Mouse (Mus musculus) liver, embryonic 14.5 days (tissue): Measurements from ENCODE around the gene C1qa.

Source experiments
- CTCF ChIP-seq: IDR thresholded peaks from 2 replicates; pipeline ENCODE4 v1.5.1; 2016; ENCODE audit warnings: antibody characterized with exemption, low read depth, control low read depth
- EP300 ChIP-seq: IDR thresholded peaks from 2 replicates; pipeline ENCODE4 v1.6.1; 2016; ENCODE audit warnings: antibody characterized with exemption, low read depth

GRCm38 (mm10) chr4:136895861-136896260 lies 2.7 kb downstream of the C1qa start:
- TF ChIP-seq CTCF, result no peak
- TF ChIP-seq EP300, result no peak
